Mouse (Mus musculus) hindbrain, embryonic 11.5 days (tissue): Measurements from ENCODE around the gene Egfl7. TPM values are rescaled to one million over a fixed set of nuclear protein-coding genes. Genes with fewer than 3 reads are reported as not detected.

Experiments used
- ATAC-seq: fragments of 200-750 bp; cut with Nextera tagmentation; 2 replicates; pipeline ENCODE4 v1.8.0; 2017; ENCODE audit warnings: mild to moderate bottlenecking, moderate TSS enrichment, moderate library complexity; ENCODE audit not compliant: low FRiP score
- DNase-seq: peaks from one replicate; pipeline ENCODE4 v3.0.0-alpha.2; 2015; ENCODE audit warnings: low spot score
- H3K27ac ChIP-seq: fragments of 300-500 bp; sonication (generic); 2 replicates; pipeline ENCODE4 v1.5.1; 2014; ENCODE audit warnings: mild to moderate bottlenecking, low read depth, low read length
- H3K27me3 ChIP-seq: fragments of 300-500 bp; sonication (generic); 2 replicates; pipeline ENCODE4 v1.6.1; 2014; ENCODE audit warnings: mild to moderate bottlenecking, low read length, moderate library complexity, mixed read lengths; ENCODE audit not compliant: control insufficient read depth, insufficient read depth
- H3K36me3 ChIP-seq: fragments of 300-500 bp; sonication (generic); 2 replicates; pipeline ENCODE4 v1.6.1; 2014; ENCODE audit warnings: mild to moderate bottlenecking, low read length, moderate library complexity, mixed read lengths; ENCODE audit not compliant: control insufficient read depth, insufficient read depth
- H3K4me1 ChIP-seq: fragments of 300-500 bp; sonication (generic); replicated peaks from 2 replicates; pipeline ENCODE4 v1.6.1; 2014; ENCODE audit warnings: low read length, mixed read lengths; ENCODE audit not compliant: control insufficient read depth, insufficient read depth
- H3K4me2 ChIP-seq: fragments of 300-500 bp; sonication (generic); replicated peaks from 2 replicates; pipeline ENCODE4 v1.6.1; 2014; ENCODE audit warnings: mild to moderate bottlenecking, low read depth, low read length
- H3K4me3 ChIP-seq: fragments of 300-500 bp; sonication (generic); 2 replicates; pipeline ENCODE4 v1.5.1; 2014; ENCODE audit warnings: low read depth, low read length
- H3K9ac ChIP-seq: fragments of 300-500 bp; sonication (generic); 2 replicates; pipeline ENCODE4 v1.6.1; 2014; ENCODE audit warnings: low read depth, low read length
- H3K9me3 ChIP-seq: fragments of 300-500 bp; sonication (generic); 2 replicates; pipeline ENCODE4 v1.6.1; 2016; ENCODE audit warnings: low read length; ENCODE audit not compliant: control insufficient read depth
- WGBS: fragments of 180-500 bp; shearing (Covaris S2); extraction: QIAGEN DNeasy Blood & Tissue Kit; methylation state at CpG from one replicate; pipeline ENCODE4 v1.1.7; 2014; 5-methylcytosine and 5-hydroxymethylcytosine counted together
- polyA plus RNA-seq: library from polyadenylated mRNA; unstranded; fragments of >200 nt; fragmentation: Nextera tagmentation; extraction: Ambion mirVana; gene quantifications from 2 replicates; pipeline ENCODE4 v1.2.1, GENCODE M21; 2014

Egfl7 gene
- polyA plus RNA-seq, 1 experiment from 2014 or later: 65.2 TPM

- WGBS: 62% methylated on average over 12 of the region's 12 CpGs
- H3K27ac ChIP-seq: no peak overlapping the region
- DNase-seq (no peak), ATAC-seq (no peak)
- H3K9me3 ChIP-seq: no peaks in the 10 kb centered on the region
- no peaks in the 10 kb centered on the region for H3K36me3 ChIP-seq
- no peak overlapping the region for H3K9ac ChIP-seq
- no peaks in the 10 kb centered on the region for H3K4me1 ChIP-seq
- no peaks in the 10 kb centered on the region for H3K27me3 ChIP-seq
- no peak overlapping the region for H3K4me3 ChIP-seq
- H3K4me2 ChIP-seq: no peak overlapping the region
Observed at GRCm38 (mm10) chr2:26573396-26573795, 6.4 kb upstream of the Egfl7 start.

- Histone ChIP-seq H3K27me3 (no peaks in the 10 kb centered on the region), H3K4me1 (no peaks in the 10 kb centered on the region), H3K9ac (no peak overlapping the region), H3K4me2 (no peak overlapping the region), H3K27ac (no peak overlapping the region), H3K4me3 (no peak overlapping the region), H3K9me3 (no peaks in the 10 kb centered on the region), H3K36me3 (no peaks in the 10 kb centered on the region)
- ATAC-seq (no peak), DNase-seq (no peak)
- whole genome bisulfite sequencing: 26% methylated on average over 5 of the region's 5 CpGs
Observed at GRCm38 (mm10) chr2:26573807-26574206, 6.0 kb upstream of the Egfl7 start.

DNA sequence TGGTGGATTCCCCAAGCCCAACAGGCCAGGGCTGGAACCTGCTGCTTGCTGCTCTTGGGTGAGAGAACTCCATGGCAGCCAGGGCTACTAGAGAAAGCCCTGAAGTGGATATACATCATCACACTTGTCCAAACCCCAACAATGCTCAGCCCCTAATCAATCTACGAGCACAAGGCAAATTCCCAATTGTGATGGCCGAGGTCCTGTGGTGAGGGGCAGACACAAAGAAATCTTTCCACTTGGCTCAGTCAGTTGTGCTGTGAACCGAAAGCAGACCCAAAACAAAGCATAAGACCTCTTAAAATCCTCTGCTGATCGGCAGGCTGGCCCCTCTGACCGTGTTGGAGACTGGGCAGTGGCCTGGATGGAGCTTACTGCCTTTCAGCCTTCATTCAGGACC is 5.0 kb upstream of the Egfl7 start:
- DNase-seq: no peak
- 21% methylated on average over 5 of the region's 5 CpGs for WGBS
- H3K4me3 ChIP-seq: no peak overlapping the region
- no peak overlapping the region for H3K4me2 ChIP-seq
- H3K9me3 ChIP-seq: no peaks in the 10 kb centered on the region
- no peak for ATAC-seq
- H3K4me1 ChIP-seq: no peaks in the 10 kb centered on the region
- H3K27me3 ChIP-seq: no peaks in the 10 kb centered on the region
- H3K36me3 ChIP-seq: no peaks in the 10 kb centered on the region
- peak overlapping the region; percentile 30; the same call in 1 of the 2 replicates for H3K27ac ChIP-seq
- H3K9ac ChIP-seq: no peak overlapping the region

GRCm38 (mm10) chr2:26575378-26575777 is 4.4 kb upstream of the Egfl7 start:
- ATAC-seq (no peak), DNase-seq (no peak)
- H3K27ac ChIP-seq: peak overlapping the region; percentile 30; the same call in 1 of the 2 replicates
- no peak overlapping the region for H3K4me2 ChIP-seq
- no peaks in the 10 kb centered on the region for H3K4me1 ChIP-seq
- H3K9ac ChIP-seq: no peak overlapping the region
- no peak overlapping the region for H3K4me3 ChIP-seq
- no peaks in the 10 kb centered on the region for H3K27me3 ChIP-seq
- WGBS: 83% methylated on average over 1 of the region's 1 CpGs
- H3K9me3 ChIP-seq: no peaks in the 10 kb centered on the region
- no peaks in the 10 kb centered on the region for H3K36me3 ChIP-seq

GRCm38 (mm10) chr2:26575865-26576264 is 3.9 kb upstream of the Egfl7 start:
- Histone ChIP-seq H3K9me3 (no peaks in the 10 kb centered on the region), H3K36me3 (no peaks in the 10 kb centered on the region), H3K9ac (no peak overlapping the region), H3K27ac (no peak overlapping the region), H3K27me3 (no peaks in the 10 kb centered on the region), H3K4me2 (no peak overlapping the region), H3K4me1 (no peaks in the 10 kb centered on the region), H3K4me3 (no peak overlapping the region)
- DNase-seq (no peak), ATAC-seq (no peak)
- 44% methylated on average over 4 of the region's 4 CpGs for WGBS

DNA sequence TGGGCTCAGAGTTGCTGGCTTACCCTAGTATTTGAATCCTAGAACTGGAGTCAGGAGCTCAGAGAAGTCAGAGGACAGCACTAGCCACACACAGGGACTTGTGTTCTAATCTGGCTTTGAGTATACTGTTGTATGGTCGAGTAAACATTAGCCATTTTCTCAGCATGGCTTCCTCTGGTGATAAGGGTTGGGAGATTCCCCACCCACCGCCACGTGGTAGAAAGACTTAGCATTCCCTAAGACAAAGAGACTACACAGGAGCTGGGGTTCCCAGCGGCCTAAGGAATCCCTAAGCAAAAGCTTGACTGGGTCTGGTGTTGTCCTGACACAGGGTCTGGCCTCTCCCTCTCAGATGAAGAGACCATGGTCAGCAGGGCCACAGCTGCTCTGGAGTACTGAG is 3.4 kb upstream of the Egfl7 start:
- H3K27me3 ChIP-seq: no peaks in the 10 kb centered on the region
- no peak overlapping the region for H3K4me2 ChIP-seq
- WGBS: 49% methylated on average over 4 of the region's 4 CpGs
- ATAC-seq: no peak
- no peak overlapping the region for H3K9ac ChIP-seq
- H3K36me3 ChIP-seq: no peaks in the 10 kb centered on the region
- H3K4me3 ChIP-seq: no peak overlapping the region
- H3K27ac ChIP-seq: no peak overlapping the region
- no peak for DNase-seq
- no peaks in the 10 kb centered on the region for H3K9me3 ChIP-seq
- no peaks in the 10 kb centered on the region for H3K4me1 ChIP-seq

GRCm38 (mm10) chr2:26578369-26578768 is 1.4 kb upstream of the Egfl7 start:
- H3K27me3 ChIP-seq: no peaks in the 10 kb centered on the region
- no peaks in the 10 kb centered on the region for H3K4me1 ChIP-seq
- DNase-seq (no peak), ATAC-seq (no peak)
- H3K4me2 ChIP-seq: no peak overlapping the region
- peak overlapping the region; percentile 60; the same call in 1 of the 2 replicates for H3K27ac ChIP-seq
- H3K9me3 ChIP-seq: no peaks in the 10 kb centered on the region
- H3K9ac ChIP-seq: no peak overlapping the region
- H3K4me3 ChIP-seq: no peak overlapping the region
- H3K36me3 ChIP-seq: no peaks in the 10 kb centered on the region
- 40% methylated on average over 6 of the region's 6 CpGs for WGBS

DNA sequence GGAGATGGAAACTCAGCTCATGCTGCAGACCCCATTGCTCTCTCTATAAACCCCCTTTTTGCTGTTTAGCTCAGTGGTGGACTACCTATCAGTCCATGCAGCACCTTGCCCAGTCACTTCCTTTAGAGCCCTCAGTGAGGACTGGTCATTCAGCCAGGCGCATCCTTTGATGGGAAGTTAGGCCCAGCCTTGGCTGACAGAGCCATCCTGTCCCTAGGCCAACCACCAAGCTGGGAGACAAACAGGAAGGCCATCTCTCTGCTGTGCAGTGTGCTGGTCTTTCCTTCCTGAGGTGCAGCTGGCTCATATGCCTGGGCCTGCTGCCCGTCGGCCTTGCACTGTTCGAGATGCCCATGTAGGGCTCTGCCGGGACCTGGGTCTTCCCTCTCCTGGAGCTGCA is 937 bp downstream of the Egfl7 start:
- ATAC-seq (no peak), DNase-seq (no peak)
- Histone ChIP-seq H3K27ac (no peak overlapping the region), H3K9ac (no peak overlapping the region), H3K4me2 (no peak overlapping the region), H3K9me3 (no peaks in the 10 kb centered on the region), H3K27me3 (no peaks in the 10 kb centered on the region), H3K4me3 (no peak overlapping the region), H3K4me1 (no peaks in the 10 kb centered on the region), H3K36me3 (no peaks in the 10 kb centered on the region)
- 89% methylated on average over 5 of the region's 5 CpGs for WGBS

DNA sequence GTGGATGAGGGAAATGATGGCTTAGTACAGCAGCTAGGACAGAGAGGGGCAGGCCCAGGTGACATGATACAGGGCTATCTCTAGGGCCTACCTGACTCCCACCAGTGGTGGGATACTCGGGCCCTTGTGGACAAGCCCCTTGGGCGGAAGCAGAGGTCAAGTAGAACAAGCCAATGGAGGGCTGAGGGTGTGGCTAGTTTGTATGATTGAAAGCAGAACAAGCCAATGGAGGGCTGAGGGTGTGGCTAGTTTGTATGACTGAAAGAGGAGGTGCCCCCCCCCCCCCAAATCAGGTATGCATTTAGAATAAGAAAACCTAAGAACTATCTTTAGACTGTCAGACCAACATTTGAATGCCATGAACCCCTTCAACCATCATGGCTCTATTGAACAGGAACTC is 2.4 kb downstream of the Egfl7 start:
- Histone ChIP-seq H3K36me3 (no peaks in the 10 kb centered on the region), H3K9ac (no peak overlapping the region), H3K27ac (no peak overlapping the region), H3K4me3 (no peak overlapping the region), H3K27me3 (no peaks in the 10 kb centered on the region), H3K9me3 (no peaks in the 10 kb centered on the region), H3K4me1 (no peaks in the 10 kb centered on the region), H3K4me2 (no peak overlapping the region)
- ATAC-seq: no peak
- no peak for DNase-seq
- 55% methylated on average over 2 of the region's 2 CpGs for WGBS
